Mouse (Mus musculus): ENCODE measurements around the gene Lyrm2. TPM values are rescaled to one million over a fixed set of nuclear protein-coding genes. Genes with fewer than 3 reads are reported as not detected.

The Lyrm2 gene
- total and polyA plus RNA-seq, 3 experiments: 35.7 to 135 (median 47.5) TPM

DNA sequence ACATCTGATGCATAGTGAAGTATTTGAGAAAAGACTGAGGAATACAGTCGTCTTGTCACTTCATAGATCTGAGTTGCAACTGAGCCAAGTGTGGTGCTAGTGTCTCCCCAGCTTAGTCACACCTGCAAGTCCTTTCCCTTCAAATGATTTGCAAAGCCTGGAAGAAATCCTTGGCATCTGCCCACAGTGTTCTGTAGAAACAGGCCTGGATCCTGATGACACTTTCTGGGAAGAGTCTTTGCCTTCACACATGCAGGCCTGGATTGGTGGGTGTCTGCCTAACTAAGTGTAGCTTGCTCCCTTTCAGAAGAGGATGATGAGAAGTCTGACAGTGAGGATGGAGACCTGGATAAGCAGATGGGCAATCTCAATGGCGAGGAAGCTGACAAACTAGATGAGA lies 42.6 kb upstream of the Lyrm2 start:
- Histone ChIP-seq H3K4me3 (replicated peaks in 1 of 3; ENCODE audit: low read depth in 2 of 3, low read length in 2 of 3, poor library complexity in 1 of 3) (no peak overlapping the region), H3K4me2 (ENCODE audit: insufficient read depth, low read depth, poor library complexity, severe bottlenecking) (no peak overlapping the region), H3K4me1 (ENCODE audit: control insufficient read depth in 1 of 2, insufficient read depth in 2 of 2) (no peaks in the 10 kb centered on the region), H3K9ac (ENCODE audit: insufficient read depth, low read depth) (no peak overlapping the region), H3K27ac (ENCODE audit: insufficient read depth, low read depth) (no peak overlapping the region), H3K36me3 (replicated peaks in 1 of 2; ENCODE audit: control insufficient read depth in 1 of 2, insufficient read depth in 1 of 2, low read length in 1 of 2) (peaks cover 58 to 81% of the 10 kb centered on the region in 2 experiments), H3K27me3 (replicated peaks) (no peaks in the 10 kb centered on the region), H3K79me2 (replicated peaks; ENCODE audit: control insufficient read depth, extremely low read depth, insufficient read depth, poor library complexity, severe bottlenecking) (no peaks in the 10 kb centered on the region), H3K9me3 (replicated peaks; ENCODE audit: low read length) (no peaks in the 10 kb centered on the region)
- dilution Hi-C loops (cut with MboI; ENCODE audit: extremely low pct_ligation_motif_present, extremely low pct_unique_long_range_greater_than_20kb, low sequenced_read_pairs) (no loop called here), in situ Hi-C loops (cut with MboI; ENCODE audit: low pct_ligation_motif_present, low pct_unique_long_range_greater_than_20kb, low sequenced_read_pairs) (loop anchor here (25.0 kb wide), 1 partner anchor 205 kb away; the partner anchor contains the start of gene Ankrd6)
- TF ChIP-seq MAZ (IDR thresholded peaks at IDR 0.05; ENCODE audit: low read depth, low read length) (no peak), MEF2A (IDR thresholded peaks at IDR 0.05; ENCODE audit: borderline replicate concordance, low read depth, low read length) (no peak), NELFE (IDR thresholded peaks at IDR 0.05; ENCODE audit: low read depth, low read length) (no peak), UBTF (IDR thresholded peaks at IDR 0.05; ENCODE audit: low read depth, low read length) (no peak), RAD21 (IDR thresholded peaks at IDR 0.05; ENCODE audit: low read depth, low read length) (no peak), E2F4 (IDR thresholded peaks at IDR 0.05; ENCODE audit: insufficient replicate concordance, low read depth, low read length) (no peak), PAX5 (IDR thresholded peaks at IDR 0.05; ENCODE audit: low read length) (no peak)
- no peak for DNase-seq (ENCODE audit: extremely low read depth)

DNA sequence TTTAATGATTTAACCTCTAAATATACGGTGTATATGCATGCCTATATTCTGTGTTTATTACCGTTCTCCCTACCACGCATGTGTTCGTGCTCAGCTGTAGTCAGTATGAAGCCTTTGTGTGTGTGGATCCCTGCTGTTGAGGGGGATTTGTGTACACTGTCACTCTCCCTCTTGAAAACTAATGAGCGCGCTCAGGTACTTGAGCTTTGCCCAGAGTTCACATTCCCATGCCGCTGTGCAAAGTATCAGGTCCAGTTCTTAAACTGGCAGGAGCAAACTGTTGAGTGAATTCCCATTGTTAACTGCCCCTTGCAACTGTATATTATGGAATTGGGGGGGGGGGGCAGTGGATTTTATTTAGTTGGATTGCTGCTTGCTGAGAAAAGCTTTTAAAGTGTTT lies 32.6 kb upstream of the Lyrm2 start:
- Histone ChIP-seq H3K4me1 (ENCODE audit: control insufficient read depth in 1 of 2, insufficient read depth in 2 of 2) (no peaks in the 10 kb centered on the region), H3K4me2 (ENCODE audit: insufficient read depth, low read depth, poor library complexity, severe bottlenecking) (no peak overlapping the region), H3K27me3 (replicated peaks) (no peaks in the 10 kb centered on the region), H3K79me2 (replicated peaks; ENCODE audit: control insufficient read depth, extremely low read depth, insufficient read depth, poor library complexity, severe bottlenecking) (no peaks in the 10 kb centered on the region; the same call in 1 of the 2 replicates), H3K36me3 (replicated peaks in 1 of 2; ENCODE audit: control insufficient read depth in 1 of 2, insufficient read depth in 1 of 2, low read length in 1 of 2) (peaks cover 56 to 85% of the 10 kb centered on the region in 2 experiments), H3K9ac (ENCODE audit: insufficient read depth, low read depth) (no peak overlapping the region), H3K4me3 (replicated peaks in 1 of 3; ENCODE audit: low read depth in 2 of 3, low read length in 2 of 3, poor library complexity in 1 of 3) (no peak overlapping the region), H3K27ac (ENCODE audit: insufficient read depth, low read depth) (no peak overlapping the region), H3K9me3 (replicated peaks; ENCODE audit: low read length) (no peaks in the 10 kb centered on the region)
- dilution Hi-C loops (cut with MboI; ENCODE audit: extremely low pct_ligation_motif_present, extremely low pct_unique_long_range_greater_than_20kb, low sequenced_read_pairs) (no loop called here), in situ Hi-C loops (cut with MboI; ENCODE audit: low pct_ligation_motif_present, low pct_unique_long_range_greater_than_20kb, low sequenced_read_pairs) (loop anchor here (25.0 kb wide), 1 partner anchor 195 kb away; the partner anchor contains the start of gene Ankrd6)
- no peak for DNase-seq (ENCODE audit: extremely low read depth)
- TF ChIP-seq PAX5 (IDR thresholded peaks at IDR 0.05; ENCODE audit: low read length): no peak

DNA sequence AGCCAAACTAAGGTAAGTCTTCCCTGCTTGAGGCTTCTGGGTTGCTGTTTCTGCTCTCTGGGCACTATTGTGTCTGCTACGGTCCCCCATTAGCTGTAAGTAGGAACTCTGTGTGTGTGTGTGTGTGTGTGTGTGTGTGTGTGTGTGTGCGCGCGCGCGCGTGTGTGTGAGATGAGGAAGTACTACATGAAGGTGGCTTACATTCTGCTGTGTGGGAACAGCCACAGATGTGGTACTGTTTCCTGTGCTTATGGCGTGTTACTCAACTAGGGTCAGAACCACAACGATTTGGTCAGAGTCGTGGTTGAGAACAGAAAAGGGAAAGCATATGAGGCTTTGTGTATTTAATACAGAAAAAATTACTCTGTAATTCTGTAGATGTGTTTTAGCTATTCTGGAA lies 32.0 kb upstream of the Lyrm2 start:
- Histone ChIP-seq H3K9ac (ENCODE audit: insufficient read depth, low read depth) (no peak overlapping the region), H3K27me3 (replicated peaks) (no peaks in the 10 kb centered on the region), H3K4me3 (replicated peaks in 1 of 3; ENCODE audit: low read depth in 2 of 3, low read length in 2 of 3, poor library complexity in 1 of 3) (no peak overlapping the region), H3K9me3 (replicated peaks; ENCODE audit: low read length) (no peaks in the 10 kb centered on the region), H3K36me3 (replicated peaks in 1 of 2; ENCODE audit: control insufficient read depth in 1 of 2, insufficient read depth in 1 of 2, low read length in 1 of 2) (peaks cover 55 to 85% of the 10 kb centered on the region in 2 experiments), H3K27ac (ENCODE audit: insufficient read depth, low read depth) (no peak overlapping the region), H3K79me2 (replicated peaks; ENCODE audit: control insufficient read depth, extremely low read depth, insufficient read depth, poor library complexity, severe bottlenecking) (no peaks in the 10 kb centered on the region; the same call in 1 of the 2 replicates), H3K4me2 (ENCODE audit: insufficient read depth, low read depth, poor library complexity, severe bottlenecking) (no peak overlapping the region), H3K4me1 (ENCODE audit: control insufficient read depth in 1 of 2, insufficient read depth in 2 of 2) (no peaks in the 10 kb centered on the region)
- dilution Hi-C loops (cut with MboI; ENCODE audit: extremely low pct_ligation_motif_present, extremely low pct_unique_long_range_greater_than_20kb, low sequenced_read_pairs) (no loop called here), in situ Hi-C loops (cut with MboI; ENCODE audit: low pct_ligation_motif_present, low pct_unique_long_range_greater_than_20kb, low sequenced_read_pairs) (loop anchor here (25.0 kb wide), 1 partner anchor 194 kb away; the partner anchor contains the start of gene Ankrd6)
- TF ChIP-seq RCOR1 (conservative IDR thresholded peaks at IDR 0.05; ENCODE audit: low read depth, low read length) (no peak), POLR2A (IDR thresholded peaks at IDR 0.05; ENCODE audit: low read depth, low read length) (no peak), TCF12 (IDR thresholded peaks at IDR 0.05; ENCODE audit: low read depth, low read length) (no peak), NRF1 (IDR thresholded peaks at IDR 0.05; ENCODE audit: low read depth, low read length) (no peak), NELFE (IDR thresholded peaks at IDR 0.05; ENCODE audit: low read depth, low read length) (no peak), SMC3 (IDR thresholded peaks at IDR 0.05; ENCODE audit: low read depth, low read length) (no peak), MYC (IDR thresholded peaks at IDR 0.05; ENCODE audit: low read depth, low read length) (no peak), CHD2 (IDR thresholded peaks at IDR 0.05; ENCODE audit: low read length) (no peak), PAX5 (IDR thresholded peaks at IDR 0.05; ENCODE audit: low read length) (no peak)
- DNase-seq (ENCODE audit: extremely low read depth): peak; percentile 23

Data from CH12.LX (cell line).